Mouse (Mus musculus) spleen, adult 10 weeks (tissue): ENCODE results near the gene Tlcd1. TPM values are rescaled to one million over a fixed set of nuclear protein-coding genes. Genes with fewer than 3 reads are reported as not detected.

ENCODE experiments used
- polyA plus RNA-seq: library from polyadenylated mRNA; stranded (reverse); fragments of 350-450 nt; fragmentation: Illumina TruSeq; extraction: RNeasy Lipid Tissue Mini Kit (QIAGEN cat#74804); gene quantifications from one replicate; pipeline ENCODE4 v1.2.3, GENCODE M21; 2015; ENCODE audit warnings: low replicate concordance; ENCODE audit not compliant: insufficient read depth

The Tlcd1 gene
- 8.4 TPM for polyA plus RNA-seq

GRCm38 (mm10) chr11:78176402-78176862 is at the start of gene Tlcd1, which contains the start of gene Nek8:
Gene Tlcd1, plus strand, starts transcription at chr11:78176711.
Gene Nek8, minus strand, starts transcription at chr11:78176675.

DNA sequence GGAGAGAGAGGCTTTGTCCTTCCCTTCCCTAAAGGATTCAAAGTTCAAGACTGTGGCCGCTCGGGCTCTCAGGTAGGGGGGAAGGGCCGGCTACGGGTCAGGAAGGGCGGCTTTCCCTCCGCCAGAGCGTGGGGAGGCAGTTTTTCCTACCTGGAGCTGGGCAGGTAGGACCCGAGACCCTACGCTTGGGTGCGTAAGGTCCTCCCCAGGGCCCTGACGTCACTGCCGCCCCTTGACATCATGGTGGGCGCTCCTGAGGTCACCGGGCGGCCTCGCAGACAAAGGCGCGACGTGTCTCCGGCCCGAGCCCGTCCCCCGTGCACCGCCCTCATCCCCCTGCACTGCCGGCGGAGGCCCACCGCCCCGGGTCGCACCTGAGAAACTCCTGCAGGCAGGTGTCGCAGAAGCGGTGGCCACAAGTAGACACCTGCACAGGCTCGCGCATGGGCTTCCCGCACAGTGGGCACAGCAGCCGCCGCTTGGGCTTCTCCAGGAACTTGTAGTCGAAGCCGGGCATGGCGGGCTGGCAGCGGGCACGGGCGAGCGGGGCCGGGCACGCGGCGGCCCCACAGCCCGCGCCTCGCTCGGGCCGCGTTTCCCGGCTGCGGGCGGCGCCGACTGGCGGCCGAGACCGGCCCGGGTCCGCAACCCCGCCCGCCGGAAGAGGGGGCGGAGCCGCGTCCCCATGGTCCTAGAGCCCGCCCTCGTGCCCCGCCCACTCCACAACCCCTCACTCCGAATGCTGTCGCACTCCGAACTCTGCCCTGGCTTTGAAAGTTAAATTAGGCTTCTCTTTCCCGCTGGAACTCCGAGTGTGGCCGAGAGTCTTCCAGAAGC is 11.4 kb upstream of the Tlcd1 start, which contains the start of gene Traf4:
Gene Traf4, minus strand, starts transcription at position 666 of the 837 bp plus-strand sequence.

GRCm38 (mm10) chr11:78182961-78183844 is 6.7 kb downstream of the Tlcd1 start, which contains the start of gene Rpl23a:
Gene Rpl23a, minus strand, starts transcription at chr11:78183584.

DNA sequence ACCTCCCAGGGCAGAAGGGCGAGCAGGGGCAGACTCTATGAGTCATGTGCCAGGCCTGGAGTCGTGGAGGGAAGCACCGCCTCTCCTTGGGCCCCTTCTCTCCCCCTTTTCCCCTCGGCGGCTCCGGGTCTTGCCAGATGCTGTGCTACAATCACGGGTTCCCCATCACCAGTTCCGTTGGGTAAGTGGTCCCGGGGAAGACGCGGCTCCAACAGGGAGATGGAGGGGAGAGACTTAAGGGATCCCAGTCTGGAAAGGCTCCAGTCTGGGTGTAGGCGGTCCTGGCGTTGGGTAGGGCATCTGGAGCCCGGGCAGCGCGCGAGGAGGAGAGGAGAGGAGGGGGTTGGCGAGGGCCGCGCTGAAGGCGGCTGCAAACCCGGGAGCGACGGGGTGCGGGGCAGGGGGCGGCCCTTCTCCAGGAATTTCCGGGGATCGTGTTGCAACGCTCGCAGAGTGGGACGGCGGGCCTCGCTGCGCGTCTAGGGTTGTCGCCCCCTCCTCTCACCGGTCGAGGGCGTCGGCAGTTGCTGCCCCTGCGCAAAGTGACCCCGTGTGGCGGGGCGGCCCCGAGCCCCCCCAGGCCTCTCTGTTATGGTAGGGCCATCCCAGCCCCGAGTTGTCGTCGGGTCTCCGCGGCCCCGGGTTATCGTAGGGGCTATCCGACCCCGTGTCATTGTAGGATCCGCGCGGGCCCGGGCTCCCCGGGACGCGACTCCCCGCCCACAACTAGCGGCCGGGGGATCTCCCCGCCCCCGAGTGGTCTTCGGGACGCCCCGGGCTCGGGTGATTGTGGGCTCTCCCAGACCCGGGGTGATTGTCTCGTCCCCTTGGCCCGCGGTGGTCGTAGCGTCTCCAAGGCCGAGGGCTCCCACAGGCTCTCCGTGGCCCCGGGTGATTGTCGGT is 12.1 kb downstream of the Tlcd1 start, which contains the start of gene Rab34:
Gene Rab34, plus strand, starts transcription at position 100 of the 903 bp plus-strand sequence.

GRCm38 (mm10) chr11:78193113-78193512 is 16.6 kb downstream of the Tlcd1 start, which contains the start of gene Proca1:
Gene Proca1, plus strand, starts transcription at chr11:78193392.

Other genes starting within 250 kb of the Tlcd1 start
- not detected for gene Sez6, start 245.9 kb upstream of the Tlcd1 start, polyA plus RNA-seq
- 69.1 TPM for gene Phf12, start 194.0 kb upstream of the Tlcd1 start, polyA plus RNA-seq
- gene Dhrs13, start 144.4 kb upstream of the Tlcd1 start, polyA plus RNA-seq: 2.9 TPM
- 16.3 TPM for gene Flot2, start 138.8 kb upstream of the Tlcd1 start, polyA plus RNA-seq
- 17.6 TPM for gene Eral1, start 96.3 kb upstream of the Tlcd1 start, polyA plus RNA-seq
- gene Fam222b, start 82.1 kb upstream of the Tlcd1 start, polyA plus RNA-seq: 7.8 TPM
- gene Traf4, start 11.1 kb upstream of the Tlcd1 start, polyA plus RNA-seq: 3.6 TPM
- gene Nek8, start within 50 bp of the Tlcd1 start, polyA plus RNA-seq: 16.1 TPM
- 3,603 TPM for gene Rpl23a, start 6.9 kb downstream of the Tlcd1 start, polyA plus RNA-seq
- 9.5 TPM for gene Rab34, start 11.7 kb downstream of the Tlcd1 start, polyA plus RNA-seq
- gene Proca1, start 16.7 kb downstream of the Tlcd1 start, polyA plus RNA-seq: 4.3 TPM
- gene Sdf2, start 69.0 kb downstream of the Tlcd1 start, polyA plus RNA-seq: 91.3 TPM
- gene Supt6, start 69.3 kb downstream of the Tlcd1 start, polyA plus RNA-seq: 44.0 TPM
- 107 TPM for gene 2610507B11Rik, start 85.0 kb downstream of the Tlcd1 start, polyA plus RNA-seq
- gene BC030499, start 114.1 kb downstream of the Tlcd1 start, polyA plus RNA-seq: 0.95 TPM
- gene Spag5, start 124.8 kb downstream of the Tlcd1 start, polyA plus RNA-seq: 12.5 TPM
- 4.3 TPM for gene Aldoc, start 146.3 kb downstream of the Tlcd1 start, polyA plus RNA-seq
- gene Pigs, start 151.7 kb downstream of the Tlcd1 start, polyA plus RNA-seq: 24.8 TPM
- 35.6 TPM for gene Unc119, start 166.8 kb downstream of the Tlcd1 start, polyA plus RNA-seq
- not detected for gene Foxn1, start 209.8 kb downstream of the Tlcd1 start, polyA plus RNA-seq
- 0.10 TPM for gene Slc13a2, start 245.5 kb downstream of the Tlcd1 start, polyA plus RNA-seq